Mouse (Mus musculus) heart, adult 11 months (tissue): ENCODE results near the gene AC129217.1.
"Not testable (repeated sequence)": the region's sequence is repeated elsewhere in the genome, so short reads cannot be mapped to it uniquely, and the experiment has no call there.

ENCODE experiments used
- DNase-seq: peaks from one replicate; pipeline ENCODE4 v3.0.0; 2022

The AC129217.1 gene

DNA sequence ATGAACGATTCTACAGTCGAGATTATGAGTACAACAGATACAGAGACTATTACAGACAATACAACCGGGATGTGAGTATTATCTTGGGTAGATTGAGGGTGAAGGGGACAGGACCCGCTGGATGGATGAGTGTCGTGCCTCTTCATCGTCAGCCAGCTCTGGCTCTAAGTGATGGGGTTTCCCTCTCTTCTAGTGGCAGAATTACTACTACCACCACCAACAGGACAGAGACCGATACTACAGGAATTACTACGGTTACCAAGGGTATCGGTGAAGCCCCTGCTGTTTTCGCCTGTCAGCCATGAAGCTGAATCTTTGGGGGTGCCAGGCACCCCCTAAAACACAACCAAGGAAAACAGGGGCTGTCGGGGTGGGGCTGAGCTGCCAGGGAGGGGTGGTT lies 1.7 kb downstream of the AC129217.1 start:
- no peak for DNase-seq

- DNase-seq = no peak
Measured at GRCm38 (mm10) chr19:8832971-8833370, 3.4 kb downstream of the AC129217.1 start.

GRCm38 (mm10) chr19:8836327-8836726 lies 6.8 kb downstream of the AC129217.1 start:
- peak; percentile 91 for DNase-seq

DNA sequence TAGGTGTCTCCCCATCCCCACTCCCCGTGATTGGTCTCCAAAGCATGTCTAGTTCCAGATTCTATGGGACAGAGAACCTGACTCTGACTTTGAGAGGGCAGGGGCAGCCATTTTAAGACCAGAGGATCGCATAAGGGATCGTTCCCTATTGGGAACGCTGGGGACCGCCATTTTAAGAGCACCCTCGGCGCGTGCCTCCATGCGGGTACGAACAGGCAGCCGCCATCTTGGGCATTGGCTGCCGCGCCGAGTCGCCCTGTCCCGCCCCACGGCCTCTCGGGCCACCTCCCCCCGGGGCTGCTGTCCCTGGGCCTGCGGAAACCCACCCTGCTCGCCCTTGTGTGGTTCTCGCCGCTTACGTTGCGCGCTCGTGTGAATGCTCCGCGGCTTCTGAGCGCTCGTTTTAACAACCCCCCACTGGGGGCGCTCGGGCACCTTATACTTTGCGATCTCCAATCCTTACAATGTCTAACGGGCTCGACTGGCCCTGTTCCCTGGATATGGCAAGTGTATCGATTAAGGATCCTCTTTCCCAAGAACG lies 7.7 kb downstream of the AC129217.1 start, which contains the start of gene Bscl2:
Bscl2 (plus strand) TSS at position 217 of the 541 bp plus-strand sequence.
- peak; percentile 99 for DNase-seq

DNA sequence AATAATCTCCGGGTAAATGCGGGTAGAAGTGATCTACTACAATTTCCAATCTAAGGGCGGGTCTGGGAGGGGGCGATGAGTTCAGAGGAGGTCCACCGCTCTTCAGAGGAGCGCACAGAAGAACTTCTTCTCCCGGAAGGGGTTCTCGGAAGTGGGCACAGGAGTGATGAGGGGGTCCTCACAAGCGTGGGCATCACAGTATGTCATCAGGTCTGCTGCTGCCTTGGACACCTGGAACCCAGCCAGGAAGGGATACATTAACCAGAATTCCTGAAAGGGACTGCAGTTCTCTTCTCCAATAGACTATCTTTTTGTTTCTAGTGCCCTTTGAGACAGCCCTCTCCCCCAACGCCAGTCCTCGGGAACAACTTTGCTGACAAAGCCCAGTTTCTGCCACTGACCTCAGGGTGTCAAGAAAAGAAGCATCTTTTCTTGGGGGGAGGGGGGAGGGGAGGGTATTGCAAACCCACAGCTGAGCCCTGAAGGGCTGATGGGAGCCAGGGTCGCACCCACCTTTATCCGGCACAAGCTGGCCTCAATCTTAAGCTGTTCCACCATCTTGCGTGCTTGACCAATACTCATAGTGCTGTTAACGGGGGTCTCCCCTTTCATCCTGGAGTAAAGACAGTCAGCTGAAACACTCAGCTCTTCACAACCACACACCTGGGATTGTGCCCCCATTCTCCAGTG lies 8.6 kb downstream of the AC129217.1 start:
- DNase-seq = peak; percentile 91

- DNase-seq = peak; percentile 92
Measured at GRCm38 (mm10) chr19:8839103-8839907, 9.7 kb downstream of the AC129217.1 start, which contains the start of gene Gng3. Gene Gng3, minus strand, starts transcription at chr19:8839194.

DNA sequence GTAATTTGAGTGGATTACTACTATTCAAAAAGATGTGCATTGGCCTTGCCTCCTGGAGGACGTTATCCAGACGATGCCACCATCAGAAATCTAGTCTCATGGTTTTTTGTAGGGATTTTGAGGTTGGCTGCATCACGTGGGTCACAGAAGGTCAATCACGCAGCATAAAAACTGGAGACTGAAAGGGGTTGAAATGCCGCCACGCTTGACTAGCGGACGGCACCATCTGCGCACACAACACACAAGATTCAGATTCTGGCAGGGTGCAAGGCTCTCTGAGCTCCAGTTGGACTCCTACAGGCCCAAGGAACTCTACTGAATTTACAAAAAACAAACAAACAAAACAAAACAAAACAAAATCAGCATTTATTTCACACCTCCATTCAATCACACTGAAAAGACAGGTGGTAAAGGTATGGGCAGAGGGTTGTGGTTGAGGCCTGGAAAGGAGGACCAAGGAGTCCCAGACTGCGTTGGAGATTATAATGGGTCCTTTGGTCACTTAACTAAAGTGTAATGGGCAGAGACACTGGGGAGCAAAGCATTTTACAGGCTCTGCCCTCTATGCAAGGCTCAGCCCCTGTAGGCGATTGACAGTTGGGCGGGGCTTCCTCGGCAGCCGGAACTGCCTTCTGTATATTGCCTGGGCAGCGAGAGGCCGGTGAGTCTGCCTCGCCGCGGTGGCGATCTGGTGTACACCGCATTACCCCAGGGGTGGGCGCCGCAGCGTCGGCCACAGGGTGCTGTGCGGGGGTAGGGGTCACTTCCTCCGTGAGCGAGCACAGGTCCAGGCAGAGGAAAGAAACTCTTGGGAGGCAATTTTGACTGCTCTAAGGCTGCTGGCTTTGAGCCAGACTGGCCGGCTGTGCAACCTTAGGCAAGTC lies 10.6 kb downstream of the AC129217.1 start:
- DNase-seq = peak; percentile 99

DNA sequence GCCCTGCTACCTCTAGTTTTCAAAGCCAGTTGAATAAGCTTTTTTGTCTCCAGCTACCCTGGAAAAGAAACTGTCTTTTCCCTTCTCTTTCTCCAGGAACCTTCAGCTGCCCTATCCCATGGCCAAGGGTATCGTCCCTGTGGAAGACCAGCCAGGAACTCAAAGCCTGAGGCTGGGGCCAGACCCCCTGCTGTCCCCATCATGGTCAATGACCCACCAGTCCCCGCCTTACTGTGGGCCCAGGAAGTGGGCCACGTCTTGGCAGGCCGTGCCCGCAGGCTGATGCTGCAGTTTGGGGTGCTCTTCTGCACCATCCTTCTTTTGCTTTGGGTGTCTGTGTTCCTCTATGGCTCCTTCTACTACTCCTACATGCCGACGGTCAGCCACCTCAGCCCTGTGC lies 11.4 kb downstream of the AC129217.1 start:
- DNase-seq = peak; percentile 93

- DNase-seq = peak; percentile 91
Measured at GRCm38 (mm10) chr19:8842961-8843360, 13.4 kb downstream of the AC129217.1 start.

DNA sequence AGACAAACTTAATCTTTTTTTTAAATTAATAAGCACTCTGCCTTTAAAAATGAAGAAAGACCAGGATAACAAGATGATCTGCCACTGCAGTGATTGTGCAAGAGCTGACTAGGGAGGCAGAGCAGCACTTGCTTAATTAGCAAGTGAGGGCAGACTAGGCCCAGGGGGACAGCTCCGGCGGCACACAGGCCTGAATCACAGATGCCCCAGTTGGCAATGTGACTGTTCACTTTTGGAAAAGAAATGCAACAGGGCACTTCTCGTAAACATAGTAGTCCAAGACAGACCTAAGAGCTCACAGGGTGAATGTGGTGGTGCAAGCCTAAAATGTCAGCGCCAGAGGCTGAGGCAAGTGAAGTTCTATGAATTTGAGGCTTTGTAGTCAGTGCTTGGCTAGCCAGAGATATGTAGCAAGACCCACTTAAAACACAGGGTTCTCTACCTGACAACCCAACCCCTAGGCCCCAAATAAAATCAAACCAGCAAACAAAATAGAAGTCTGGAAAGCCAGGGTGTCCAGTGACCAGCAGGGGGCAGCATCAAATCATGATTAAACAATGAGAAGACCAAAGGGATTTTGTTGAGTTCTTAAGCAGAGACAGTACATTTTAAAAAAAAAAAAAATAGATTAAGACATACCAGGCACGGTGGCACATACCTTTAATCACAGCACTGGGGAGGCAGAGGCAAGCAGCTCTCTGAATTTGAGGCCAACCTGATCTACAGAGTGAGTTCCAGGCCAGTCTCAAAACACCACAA lies 15.0 kb downstream of the AC129217.1 start:
- peak; percentile 90 for DNase-seq

- DNase-seq = no peak
Measured at GRCm38 (mm10) chr19:8848356-8848755, 18.8 kb downstream of the AC129217.1 start.

DNA sequence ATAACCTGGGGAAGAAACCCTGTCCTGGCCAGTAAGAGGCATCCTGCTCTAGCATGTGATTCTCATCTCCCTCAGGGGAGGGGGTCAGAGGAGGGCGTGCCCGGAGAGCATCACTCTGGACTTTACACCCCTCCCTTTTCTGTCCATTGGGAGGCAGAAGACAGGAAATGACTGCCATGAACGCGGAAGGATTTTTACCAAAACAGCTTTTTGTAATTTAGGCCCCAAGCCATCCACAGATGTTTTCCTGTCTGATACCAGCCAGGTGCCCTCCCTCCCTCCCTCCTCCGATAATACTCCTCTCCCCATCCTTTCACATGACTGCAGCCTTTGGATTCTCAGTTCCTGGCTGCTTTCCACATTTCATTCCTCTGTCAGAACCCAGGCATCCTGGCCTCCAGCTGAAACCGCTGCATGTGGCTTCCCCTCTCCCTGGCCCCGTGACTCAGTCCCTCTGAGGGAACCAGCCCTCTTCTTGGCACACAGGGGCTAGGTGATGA lies 20.9 kb downstream of the AC129217.1 start, which contains the start of gene Lrrn4cl:
Lrrn4cl (plus strand) TSS at position 367 of the 500 bp plus-strand sequence.
- peak; percentile 98 for DNase-seq

- DNase-seq = no peak
Measured at GRCm38 (mm10) chr19:8851639-8852038, 22.1 kb downstream of the AC129217.1 start.

DNA sequence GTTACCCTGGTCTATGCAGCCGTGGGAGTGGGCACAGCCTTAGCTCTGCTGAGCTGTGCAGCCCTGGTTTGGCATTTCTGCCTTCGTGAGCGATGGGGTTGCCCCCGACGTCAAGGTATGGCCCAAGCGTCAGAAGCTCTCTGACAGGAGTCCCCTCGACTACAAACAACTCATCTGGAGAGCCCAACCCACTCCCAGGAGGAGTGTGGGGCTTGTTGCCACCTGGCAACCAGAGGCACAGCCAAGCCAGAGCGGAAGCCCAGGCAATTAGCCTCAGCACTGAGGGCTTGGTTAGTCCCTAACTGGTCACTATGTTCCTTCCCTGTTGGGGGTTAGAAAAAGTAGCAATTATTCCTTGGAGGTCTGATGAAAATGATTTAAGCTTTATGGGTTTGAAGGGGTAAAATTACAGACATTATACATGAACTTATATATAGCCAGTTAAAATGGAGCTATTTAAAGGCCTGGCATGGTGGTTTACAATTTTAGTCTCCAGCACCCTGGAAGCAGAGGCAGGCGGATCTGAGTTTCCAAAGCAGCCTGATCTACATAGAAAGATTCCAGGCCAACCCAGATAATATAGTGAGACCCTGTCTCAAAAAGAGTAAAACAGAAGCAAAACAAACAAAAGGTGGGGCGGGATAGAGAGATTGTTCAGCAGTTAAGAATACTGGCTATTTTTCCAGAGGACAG lies 22.8 kb downstream of the AC129217.1 start:
- DNase-seq = peak; percentile 96

DNA sequence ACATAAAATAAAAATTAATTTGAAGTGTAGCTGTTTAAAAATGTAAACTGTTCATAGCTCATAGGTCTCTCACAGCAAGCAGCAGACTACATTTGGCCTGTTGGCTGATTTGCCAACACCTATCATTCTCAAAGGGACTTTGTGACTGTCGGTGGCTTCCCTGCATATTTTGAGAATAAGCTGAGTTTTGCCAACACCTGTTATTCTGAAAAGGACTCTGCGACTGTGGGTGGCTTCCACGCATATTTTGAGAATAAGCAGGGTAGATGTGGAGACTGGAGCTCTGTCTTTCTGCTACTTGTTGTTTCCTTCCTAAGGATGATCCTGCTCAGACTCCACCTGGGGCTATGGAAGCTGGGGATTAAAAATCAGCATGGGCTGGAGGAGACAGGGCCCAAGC lies 23.5 kb downstream of the AC129217.1 start:
- no peak for DNase-seq

- no peak for DNase-seq
Measured at GRCm38 (mm10) chr19:8857689-8858088, 28.1 kb downstream of the AC129217.1 start.

GRCm38 (mm10) chr19:8859018-8859417 lies 29.4 kb downstream of the AC129217.1 start:
- DNase-seq = no peak

- DNase-seq = no peak
Measured at GRCm38 (mm10) chr19:8864265-8864664, 34.7 kb downstream of the AC129217.1 start.

DNA sequence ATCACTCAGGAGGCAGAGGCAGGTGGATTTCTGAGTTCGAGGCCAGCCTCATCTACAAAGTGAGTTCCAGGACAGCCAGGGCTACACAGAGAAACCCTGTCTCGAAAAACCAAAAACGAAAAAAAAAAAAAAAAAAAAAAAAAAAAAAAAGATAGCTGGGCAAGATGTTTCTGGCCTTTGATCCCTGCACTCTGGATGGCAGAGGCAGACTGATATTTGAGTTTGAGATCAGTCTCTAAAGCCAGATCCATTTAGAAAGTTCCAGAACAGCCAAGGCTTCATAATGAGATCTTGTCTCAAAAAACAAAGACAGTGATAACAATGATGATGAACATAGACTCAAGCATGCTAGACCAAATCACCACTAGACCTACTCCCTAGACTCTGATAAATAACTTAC lies 40.8 kb downstream of the AC129217.1 start:
- DNase-seq = not testable (repeated sequence)

DNA sequence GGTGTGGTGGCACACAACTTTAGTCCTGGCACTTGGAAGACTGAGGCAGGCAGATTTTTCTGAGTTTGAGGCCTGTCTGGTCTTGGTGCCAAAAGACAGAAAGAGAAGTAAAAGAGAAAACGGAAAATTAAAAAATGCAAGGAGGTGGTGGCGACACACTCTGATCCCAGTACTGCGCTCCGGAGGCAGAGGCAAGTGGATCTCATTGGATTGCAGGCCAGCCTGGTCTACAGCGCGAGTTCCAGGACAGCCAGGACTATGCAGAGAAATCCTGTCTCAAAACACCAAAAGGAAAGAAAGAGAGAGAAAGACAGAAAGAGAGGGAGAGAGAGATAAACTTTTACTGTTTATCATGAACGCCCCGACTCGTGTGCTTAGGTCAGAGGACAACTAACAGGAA lies 41.3 kb downstream of the AC129217.1 start:
- DNase-seq = no peak
